Mouse (Mus musculus) kidney, embryonic 15.5 days (tissue): ENCODE measurements around the gene Fam84b. TPM values are rescaled to one million over a fixed set of nuclear protein-coding genes. Genes with fewer than 3 reads are reported as not detected.

ENCODE experiments used
- ATAC-seq: fragments of 200-750 bp; cut with Nextera tagmentation; replicated peaks from 2 replicates; pipeline ENCODE4 v1.8.0; 2017; ENCODE audit warnings: moderate TSS enrichment; ENCODE audit not compliant: low FRiP score
- H3K27ac ChIP-seq: fragments of 300-500 bp; sonication (generic); 2 replicates; pipeline ENCODE4 v1.5.1; 2015; ENCODE audit warnings: mild to moderate bottlenecking, inconsistent platforms
- H3K27me3 ChIP-seq: fragments of 300-500 bp; sonication (generic); 2 replicates; pipeline ENCODE4 v1.6.1; 2015; ENCODE audit warnings: inconsistent platforms
- H3K36me3 ChIP-seq: fragments of 300-500 bp; sonication (generic); 2 replicates; pipeline ENCODE4 v1.6.1; 2015; ENCODE audit warnings: inconsistent platforms
- H3K4me1 ChIP-seq: fragments of 300-500 bp; sonication (generic); 2 replicates; pipeline ENCODE4 v1.6.1; 2015; ENCODE audit warnings: inconsistent platforms
- H3K4me2 ChIP-seq: fragments of 300-500 bp; sonication (generic); 2 replicates; pipeline ENCODE4 v1.6.1; 2015; ENCODE audit warnings: moderate library complexity, mild to moderate bottlenecking, inconsistent platforms
- H3K4me3 ChIP-seq: fragments of 300-500 bp; sonication (generic); replicated peaks from 2 replicates; pipeline ENCODE4 v1.5.1; 2015; ENCODE audit warnings: mild to moderate bottlenecking, inconsistent platforms
- H3K9ac ChIP-seq: fragments of 300-500 bp; sonication (generic); 2 replicates; pipeline ENCODE4 v1.6.1; 2015; ENCODE audit warnings: mild to moderate bottlenecking, inconsistent platforms
- H3K9me3 ChIP-seq: fragments of 300-500 bp; sonication (generic); replicated peaks from 2 replicates; pipeline ENCODE4 v1.6.1; 2016; ENCODE audit warnings: inconsistent platforms
- WGBS: fragments of 180-500 bp; shearing (Covaris S2); methylation state at CpG from one replicate; pipeline ENCODE4 v1.1.7; 2015; ENCODE audit warnings: mixed read lengths; 5-methylcytosine and 5-hydroxymethylcytosine counted together
- polyA plus RNA-seq: library from polyadenylated mRNA; unstranded; fragments of >200 nt; fragmentation: Nextera tagmentation; extraction: Ambion mirVana; gene quantifications from 2 replicates; pipeline ENCODE4 v1.2.1, GENCODE M21; 2015

Fam84b gene
- polyA plus RNA-seq, 1 experiment from 2014 or later: 23.5 TPM

DNA sequence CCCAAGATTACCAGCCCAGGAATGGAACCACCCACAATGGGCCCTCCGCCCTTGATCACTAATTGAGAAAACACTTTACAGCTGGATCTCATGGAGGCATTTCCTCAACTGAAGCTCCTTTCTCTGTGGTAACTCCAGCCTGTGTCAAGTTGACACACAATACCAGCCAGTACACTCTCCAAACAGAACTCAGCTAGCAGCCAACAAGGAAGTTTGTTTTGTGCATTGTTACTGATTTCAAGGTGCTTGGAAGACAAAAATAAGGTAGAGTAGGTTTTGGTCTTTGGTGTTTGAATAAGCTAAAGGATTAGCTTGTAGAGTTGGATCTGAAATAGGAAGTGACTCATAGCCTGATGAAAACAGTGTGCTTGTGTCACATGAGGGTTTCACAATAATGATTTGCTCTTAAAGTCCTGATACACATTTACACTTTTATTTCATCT is 74.0 kb downstream of the Fam84b start:
- no peak overlapping the region for H3K4me2 ChIP-seq
- H3K4me1 ChIP-seq: no peaks in the 10 kb centered on the region
- no peaks in the 10 kb centered on the region for H3K36me3 ChIP-seq

DNA sequence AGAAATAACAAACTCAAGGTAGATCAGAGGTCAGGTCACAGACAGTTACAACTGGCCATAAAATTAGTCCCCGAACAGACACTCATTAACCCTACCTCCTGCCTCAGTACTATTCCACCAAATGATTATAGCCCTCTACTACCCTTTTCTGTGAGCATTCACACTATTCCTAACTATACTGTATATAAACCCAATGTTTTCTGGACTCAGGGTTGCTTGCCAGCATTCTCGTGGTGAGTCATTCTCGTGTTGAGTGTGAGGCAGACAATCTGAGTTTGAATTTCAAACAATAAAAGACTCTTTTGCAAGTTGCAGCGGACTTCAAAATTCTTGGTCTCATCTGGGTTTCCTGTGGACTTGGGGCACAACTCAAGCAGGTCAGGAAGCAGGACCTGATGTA is 74.5 kb downstream of the Fam84b start:
- 62% methylated on average over 4 of the region's 4 CpGs for WGBS

More for the DNA sequence above, 74.0 kb downstream of the Fam84b start:
- Histone ChIP-seq H3K9ac (no peak overlapping the region), H3K27me3 (no peaks in the 10 kb centered on the region), H3K4me3 (no peak overlapping the region), H3K27ac (no peak overlapping the region), H3K9me3 (no peaks in the 10 kb centered on the region)
- WGBS: 83% methylated on average over 1 of the region's 1 CpGs
- no peak for ATAC-seq

More for the DNA sequence above, 74.5 kb downstream of the Fam84b start:
- H3K27ac ChIP-seq: no peak overlapping the region
- H3K4me2 ChIP-seq: no peak overlapping the region
- no peak for ATAC-seq
- no peak overlapping the region for H3K4me3 ChIP-seq
- H3K9me3 ChIP-seq: no peaks in the 10 kb centered on the region
- H3K4me1 ChIP-seq: no peaks in the 10 kb centered on the region
- no peaks in the 10 kb centered on the region for H3K27me3 ChIP-seq
- H3K9ac ChIP-seq: no peak overlapping the region
- no peaks in the 10 kb centered on the region for H3K36me3 ChIP-seq

Other genes with a start within 250 kb of the Fam84b start
- gene A1bg, start 69.2 kb upstream of the Fam84b start, polyA plus RNA-seq: not detected in 2 replicates